Mouse (Mus musculus) bone marrow, adult 2 months (tissue): ENCODE results near the gene Grik2.

Experiments used
- CTCF ChIP-seq: fragments of 200-500 bp; IDR thresholded peaks from 2 replicates; pipeline ENCODE4 v1.5.1; 2011; ENCODE audit warnings: low read length, control low read depth; ENCODE audit not compliant: control insufficient read depth, insufficient read depth
- POLR2A ChIP-seq: fragments of 200-500 bp; IDR thresholded peaks from 2 replicates; pipeline ENCODE4 v1.6.1; 2011; ENCODE audit warnings: low read depth, mild to moderate bottlenecking, control low read depth, low read length, borderline replicate concordance; ENCODE audit not compliant: control insufficient read depth

DNA sequence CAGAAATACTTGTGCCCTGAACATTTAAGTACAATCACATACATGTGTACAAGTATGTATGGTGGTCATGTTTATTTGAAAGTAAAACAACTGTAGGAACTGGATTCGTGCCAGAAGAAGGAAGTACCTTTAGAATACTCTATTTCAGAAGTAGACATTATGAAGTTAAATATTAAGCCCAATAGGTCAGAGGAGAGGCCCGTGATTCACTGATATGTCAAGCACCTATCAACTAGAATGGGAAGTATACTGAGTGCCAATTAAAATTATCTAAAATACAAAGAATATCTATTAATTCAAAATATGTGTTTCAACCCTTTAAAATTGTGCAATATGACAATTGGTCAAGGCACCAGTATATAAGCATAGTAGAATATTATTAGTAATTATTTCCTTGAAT is 355.7 kb downstream of the Grik2 start:
- TF ChIP-seq CTCF, result no peak
- no peak for TF ChIP-seq POLR2A
